Mouse (Mus musculus) heart, embryonic 13.5 days (tissue): ENCODE measurements at regions not wholly inside any gene's neighbourhood (a gene's known extent, or its start where the extent isn't known, plus 50 kb on each side); places are given as distances from the start of the nearest gene placed in this dataset.

Experiments
- ATAC-seq: fragments of 200-750 bp; cut with Nextera tagmentation; 2 replicates; pipeline ENCODE4 v1.8.0; 2017; ENCODE audit warnings: moderate TSS enrichment; ENCODE audit not compliant: insufficient number of reproducible peaks, low FRiP score, low TSS enrichment; ENCODE audit errors: extremely low read depth
- H3K27ac ChIP-seq: fragments of 300-500 bp; sonication (generic); replicated peaks from 2 replicates; pipeline ENCODE4 v1.5.1; 2015; ENCODE audit warnings: moderate library complexity, mild to moderate bottlenecking, inconsistent platforms
- H3K27me3 ChIP-seq: fragments of 300-500 bp; sonication (generic); replicated peaks from 2 replicates; pipeline ENCODE4 v1.6.1; 2015; ENCODE audit warnings: mild to moderate bottlenecking, inconsistent platforms
- H3K36me3 ChIP-seq: fragments of 300-500 bp; sonication (generic); 2 replicates; pipeline ENCODE4 v1.6.1; 2015; ENCODE audit warnings: mild to moderate bottlenecking, inconsistent platforms
- H3K4me1 ChIP-seq: fragments of 300-500 bp; sonication (generic); 2 replicates; pipeline ENCODE4 v1.6.1; 2015; ENCODE audit warnings: inconsistent platforms
- H3K4me2 ChIP-seq: fragments of 300-500 bp; sonication (generic); 2 replicates; pipeline ENCODE4 v1.6.1; 2015; ENCODE audit warnings: inconsistent platforms, mild to moderate bottlenecking, moderate library complexity
- H3K4me3 ChIP-seq: fragments of 300-500 bp; sonication (generic); 2 replicates; pipeline ENCODE4 v1.5.1; 2015; ENCODE audit warnings: moderate library complexity, mild to moderate bottlenecking, inconsistent platforms
- H3K9ac ChIP-seq: fragments of 300-500 bp; sonication (generic); 2 replicates; pipeline ENCODE4 v1.6.1; 2015; ENCODE audit warnings: inconsistent platforms, mild to moderate bottlenecking, moderate library complexity
- H3K9me3 ChIP-seq: fragments of 300-500 bp; sonication (generic); 2 replicates; pipeline ENCODE4 v1.6.1; 2016; ENCODE audit warnings: inconsistent platforms
- WGBS: fragments of 180-500 bp; shearing (Covaris S2); methylation state at CpG from one replicate; pipeline ENCODE4 v1.1.7; 2015; ENCODE audit warnings: mixed read lengths; 5-methylcytosine and 5-hydroxymethylcytosine counted together

DNA sequence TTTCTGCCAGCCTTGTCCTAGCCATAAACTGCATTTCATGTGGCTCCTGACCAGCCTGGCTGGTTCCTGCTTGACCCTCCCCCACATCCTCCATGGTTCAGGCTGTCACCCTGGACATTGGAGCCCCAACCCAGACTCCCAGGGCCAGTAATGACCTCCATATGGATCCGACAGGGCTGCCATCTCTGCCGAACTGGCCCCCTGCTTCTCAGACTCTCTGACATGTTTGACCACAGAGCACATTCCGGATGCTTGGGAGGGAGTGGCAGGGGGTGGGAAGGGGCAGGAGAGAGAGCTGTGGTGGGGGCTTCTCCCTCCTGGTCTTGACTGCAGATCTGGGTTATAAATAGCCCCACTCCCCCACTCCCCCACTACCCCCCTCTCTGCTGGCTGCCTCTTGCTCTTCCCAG, 59.0 kb upstream of the Actrt2 start:
- Histone ChIP-seq H3K36me3 (no peaks in the 10 kb centered on the region), H3K9ac (peak overlapping the region; percentile 50; the same call in 1 of the 2 replicates), H3K4me3 (no peak overlapping the region), H3K27ac (0 out of 2 replicates have a peak overlapping the region, but pooled peaks have one; percentile 32), H3K27me3 (peaks cover 6% of the 10 kb centered on the region; the same call in 1 of the 2 replicates), H3K9me3 (no peaks in the 10 kb centered on the region), H3K4me2 (peak overlapping the region; percentile 41), H3K4me1 (peaks cover 16% of the 10 kb centered on the region)
- ATAC-seq: no peak
- WGBS: 7% methylated on average over 3 of the region's 3 CpGs

DNA sequence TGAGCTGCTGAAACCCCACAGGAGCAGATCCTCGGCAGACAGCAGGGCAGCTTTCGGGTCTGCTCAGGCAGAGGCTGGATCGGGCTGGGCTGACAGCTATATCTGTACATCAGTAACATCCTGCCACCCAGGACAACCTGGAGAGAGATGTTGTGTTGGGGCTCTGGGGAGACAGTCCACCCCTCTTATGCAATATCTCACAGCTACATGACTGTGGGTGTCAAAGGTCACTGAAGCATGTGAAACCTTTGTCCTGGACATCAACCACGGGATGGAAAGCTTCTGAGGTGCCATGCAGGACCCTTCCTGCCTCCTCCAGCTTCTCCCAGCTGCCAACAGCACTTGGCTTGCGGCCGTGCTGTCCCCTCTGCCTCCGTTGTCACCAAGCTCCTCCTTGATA, 60.3 kb upstream of the Actrt2 start:
- Histone ChIP-seq H3K27me3 (peaks cover 6% of the 10 kb centered on the region; the same call in 1 of the 2 replicates), H3K9me3 (no peaks in the 10 kb centered on the region), H3K27ac (no peak overlapping the region), H3K9ac (no peak overlapping the region), H3K36me3 (no peaks in the 10 kb centered on the region), H3K4me3 (no peak overlapping the region), H3K4me1 (peaks cover 16% of the 10 kb centered on the region), H3K4me2 (no peak overlapping the region)
- ATAC-seq: no peak
- WGBS: 65% methylated on average over 7 of the region's 7 CpGs

GRCm38 (mm10) chr4:154730646-154731045, 63.0 kb upstream of the Actrt2 start:
- Histone ChIP-seq H3K4me1 (peaks cover 16% of the 10 kb centered on the region), H3K4me3 (no peak overlapping the region), H3K27me3 (peaks cover 6% of the 10 kb centered on the region; the same call in 1 of the 2 replicates), H3K4me2 (no peak overlapping the region), H3K9ac (no peak overlapping the region), H3K9me3 (no peaks in the 10 kb centered on the region), H3K27ac (no peak overlapping the region), H3K36me3 (no peaks in the 10 kb centered on the region)
- no peak for ATAC-seq
- WGBS: 78% methylated on average over 5 of the region's 5 CpGs

DNA sequence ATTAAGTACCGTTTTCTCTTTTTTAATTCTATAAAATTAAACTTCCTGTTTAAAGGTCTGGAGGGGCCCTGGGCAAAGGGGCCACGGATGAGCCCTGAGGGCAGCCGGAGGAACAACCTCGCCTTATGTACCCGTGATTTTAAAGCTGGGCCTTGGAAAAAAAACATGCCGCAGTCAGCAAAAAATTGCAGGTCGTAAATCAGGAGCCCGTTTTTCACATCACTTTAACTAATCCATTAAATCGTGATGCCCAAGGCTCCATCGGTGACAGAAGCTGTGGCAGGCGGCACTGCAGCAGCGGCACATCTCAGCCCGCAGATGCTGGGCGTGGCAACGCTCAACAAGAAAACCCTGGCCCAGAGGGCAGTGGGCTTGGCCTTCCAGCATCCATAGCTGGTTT, 63.7 kb upstream of the Actrt2 start:
- ATAC-seq: no peak
- H3K27ac ChIP-seq: no peak overlapping the region
- peaks cover 15% of the 10 kb centered on the region for H3K4me1 ChIP-seq
- no peak overlapping the region for H3K9ac ChIP-seq
- H3K27me3 ChIP-seq: peaks cover 12% of the 10 kb centered on the region; the same call in 1 of the 2 replicates
- 79% methylated on average over 15 of the region's 15 CpGs for WGBS
- no peaks in the 10 kb centered on the region for H3K9me3 ChIP-seq
- no peaks in the 10 kb centered on the region for H3K36me3 ChIP-seq
- H3K4me3 ChIP-seq: no peak overlapping the region
- H3K4me2 ChIP-seq: no peak overlapping the region

- Histone ChIP-seq H3K27ac (no peak overlapping the region), H3K9me3 (no peaks in the 10 kb centered on the region), H3K27me3 (peaks cover 26% of the 10 kb centered on the region), H3K4me2 (no peak overlapping the region), H3K4me3 (no peak overlapping the region), H3K36me3 (no peaks in the 10 kb centered on the region), H3K9ac (no peak overlapping the region), H3K4me1 (peaks cover 5% of the 10 kb centered on the region)
- ATAC-seq: no peak
- 63% methylated on average over 6 of the region's 6 CpGs for WGBS
These were observed 68.4 kb upstream of the Actrt2 start for GRCm38 (mm10) chr4:154736071-154736470.

GRCm38 (mm10) chr4:154741123-154741890, 73.6 kb upstream of the Actrt2 start:
- ATAC-seq: no peak
- Histone ChIP-seq H3K4me2 (peak overlapping the region; percentile 18), H3K9me3 (no peaks in the 10 kb centered on the region), H3K27ac (no peak overlapping the region), H3K9ac (no peak overlapping the region), H3K27me3 (peaks cover 55% of the 10 kb centered on the region), H3K4me3 (no peak overlapping the region), H3K36me3 (no peaks in the 10 kb centered on the region), H3K4me1 (peaks cover 17% of the 10 kb centered on the region)
- whole genome bisulfite sequencing: 61% methylated on average over 27 of the region's 27 CpGs

GRCm38 (mm10) chr4:154746323-154747005, 78.8 kb upstream of the Actrt2 start:
- Histone ChIP-seq H3K36me3 (no peaks in the 10 kb centered on the region), H3K4me1 (peaks cover 19% of the 10 kb centered on the region), H3K27me3 (peaks cover 49% of the 10 kb centered on the region), H3K4me3 (no peak overlapping the region), H3K9ac (no peak overlapping the region), H3K27ac (no peak overlapping the region), H3K9me3 (no peaks in the 10 kb centered on the region), H3K4me2 (no peak overlapping the region)
- WGBS: 75% methylated on average over 16 of the region's 16 CpGs
- no peak for ATAC-seq

DNA sequence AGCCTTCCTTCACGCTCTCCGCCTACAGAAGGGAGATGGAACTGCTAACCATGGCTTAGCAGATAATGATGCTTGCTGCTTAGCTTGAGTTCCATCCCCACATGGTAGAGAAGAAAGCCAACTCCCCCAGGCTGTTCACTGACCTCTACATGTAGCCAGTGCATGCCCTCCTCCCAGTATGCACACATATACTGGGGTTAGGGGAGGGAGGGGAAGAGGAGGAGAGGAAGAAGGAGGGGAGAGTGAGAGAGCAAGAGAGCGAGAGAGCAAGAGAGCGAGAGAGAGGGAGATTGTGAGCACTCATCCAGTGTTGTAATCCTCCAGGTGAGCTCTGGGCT, 79.3 kb upstream of the Actrt2 start:
- H3K9me3 ChIP-seq: no peaks in the 10 kb centered on the region
- 67% methylated on average over 4 of the region's 4 CpGs for WGBS
- H3K27ac ChIP-seq: no peak overlapping the region
- peaks cover 45% of the 10 kb centered on the region for H3K27me3 ChIP-seq
- no peak overlapping the region for H3K4me2 ChIP-seq
- no peak for ATAC-seq
- no peak overlapping the region for H3K9ac ChIP-seq
- H3K4me1 ChIP-seq: peaks cover 14% of the 10 kb centered on the region
- no peaks in the 10 kb centered on the region for H3K36me3 ChIP-seq
- no peak overlapping the region for H3K4me3 ChIP-seq

DNA sequence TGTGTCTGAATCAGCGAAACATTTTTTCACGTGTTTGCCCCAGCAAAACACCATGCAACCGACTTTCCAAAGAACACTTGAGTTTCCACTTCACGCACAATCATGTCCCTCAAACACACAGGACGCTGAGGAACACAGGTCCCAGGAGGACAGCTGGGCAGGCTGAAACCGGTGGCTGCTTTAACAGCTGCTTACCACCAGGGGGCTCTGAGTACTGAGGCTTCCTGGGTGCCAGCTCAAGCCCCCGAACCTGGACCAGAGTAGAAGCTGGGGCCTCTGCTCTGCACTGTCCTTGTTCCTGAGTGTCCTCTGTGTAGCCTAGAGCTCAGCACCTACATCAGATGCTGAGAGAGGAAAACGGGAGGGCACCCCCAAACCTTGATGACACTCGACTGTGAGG, 81.5 kb upstream of the Actrt2 start:
- Histone ChIP-seq H3K27me3 (peaks cover 35% of the 10 kb centered on the region), H3K4me2 (no peak overlapping the region), H3K4me3 (no peak overlapping the region), H3K9me3 (no peaks in the 10 kb centered on the region), H3K9ac (no peak overlapping the region), H3K27ac (no peak overlapping the region), H3K36me3 (no peaks in the 10 kb centered on the region), H3K4me1 (peaks cover 13% of the 10 kb centered on the region)
- no peak for ATAC-seq
- 37% methylated on average over 9 of the region's 9 CpGs for WGBS

- H3K4me3 ChIP-seq: no peak overlapping the region
- no peak overlapping the region for H3K4me2 ChIP-seq
- ATAC-seq: no peak
- peaks cover 13% of the 10 kb centered on the region for H3K4me1 ChIP-seq
- H3K27ac ChIP-seq: no peak overlapping the region
- no peaks in the 10 kb centered on the region for H3K9me3 ChIP-seq
- H3K36me3 ChIP-seq: no peaks in the 10 kb centered on the region
- peaks cover 35% of the 10 kb centered on the region for H3K27me3 ChIP-seq
- H3K9ac ChIP-seq: no peak overlapping the region
- 84% methylated on average over 2 of the region's 2 CpGs for WGBS
These were observed 82.3 kb upstream of the Actrt2 start for GRCm38 (mm10) chr4:154749996-154750395.

GRCm38 (mm10) chr4:154750440-154751107, 82.9 kb upstream of the Actrt2 start:
- Histone ChIP-seq H3K27ac (no peak overlapping the region), H3K4me3 (no peak overlapping the region), H3K36me3 (no peaks in the 10 kb centered on the region), H3K4me2 (no peak overlapping the region), H3K4me1 (peaks cover 13% of the 10 kb centered on the region), H3K9ac (no peak overlapping the region), H3K27me3 (peaks cover 37% of the 10 kb centered on the region), H3K9me3 (no peaks in the 10 kb centered on the region)
- no peak for ATAC-seq
- 59% methylated on average over 14 of the region's 14 CpGs for WGBS
